In genomic region chr6:142568713-142569357, GRCm38 (mm10) we compare ENCODE assay signal across 23 mouse cellular contexts. TPM values are rescaled to one million over a fixed set of nuclear protein-coding genes. Genes with fewer than 3 reads are reported as not detected.
DNase-seq lines count a peak whose midpoint lies in the region; ATAC-seq and TF ChIP-seq lines count a peak whose summit lies in the region.
"Had no signal": no experiment of that assay in that cellular context is flagged by ENCODE, and none has a peak within 500 bp of the region (broad histone marks: within the 10 kb centered on the region; RNA-seq: fewer than 3 reads in every experiment).

No protein-coding gene starts in this region.

- H3K27me3 ChIP-seq in embryonic facial prominence, embryonic 13.5 days: peaks cover 71% of the 10 kb centered on the region
- H3K27me3 ChIP-seq in embryonic facial prominence, embryonic 10.5 days (replicated peaks; ENCODE audit: low read depth, poor library complexity, severe bottlenecking): peaks cover 75% of the 10 kb centered on the region
- peaks cover 34% of the 10 kb centered on the region for H3K27me3 ChIP-seq in hindbrain, embryonic 11.5 days (ENCODE audit: control insufficient read depth, insufficient read depth, low read length)
- peaks cover 70% of the 10 kb centered on the region for H3K27me3 ChIP-seq in hindbrain, embryonic 13.5 days
- peaks cover 29% of the 10 kb centered on the region for H3K27me3 ChIP-seq in lung, embryonic 14.5 days (ENCODE audit: insufficient read depth, low read length)
- peaks cover 7% of the 10 kb centered on the region for H3K27me3 ChIP-seq in stomach, embryonic 15.5 days (replicated peaks)

- DNase-seq in embryonic facial prominence, embryonic 10.5 days (ENCODE audit: low spot score): no peak
- peak; percentile 15 for DNase-seq in hindbrain, embryonic 11.5 days (ENCODE audit: low spot score)
- DNase-seq in lung, embryonic 14.5 days: no peak
- DNase-seq in lung, postnatal 10 days: no peak
- DNase-seq in ovary, postnatal 36 days (ENCODE audit: low spot score): no peak
- DNase-seq: adrenal gland, adult 8-10 months; cerebellum, adult 9-10 months; forebrain, postnatal 0 days; kidney, postnatal 10 days; layer of hippocampus, adult 9-11 months; lung, adult 2 months; right cerebral cortex, postnatal 14 days; spleen, adult 18-20 months had no signal

- H3K4me2 ChIP-seq in embryonic facial prominence, embryonic 13.5 days: 0 out of 2 replicates have a peak overlapping the region, but pooled peaks have one; percentile 2
- no peak overlapping the region for H3K4me2 ChIP-seq in hindbrain, embryonic 11.5 days (replicated peaks; ENCODE audit: low read depth, low read length)
- no peak overlapping the region for H3K4me2 ChIP-seq in hindbrain, embryonic 13.5 days
- H3K4me2 ChIP-seq in lung, embryonic 14.5 days: peak overlapping the region; percentile 35
- peak overlapping the region; percentile 43 for H3K4me2 ChIP-seq in stomach, embryonic 15.5 days
- H3K4me2 ChIP-seq: liver, embryonic 12.5 days; midbrain, embryonic 12.5 days had no signal

- H3K9ac ChIP-seq in embryonic facial prominence, embryonic 13.5 days: no peak overlapping the region
- H3K9ac ChIP-seq in hindbrain, embryonic 11.5 days (ENCODE audit: low read depth, low read length): no peak overlapping the region
- no peak overlapping the region for H3K9ac ChIP-seq in hindbrain, embryonic 13.5 days
- no peak overlapping the region for H3K9ac ChIP-seq in lung, embryonic 14.5 days
- H3K9ac ChIP-seq in stomach, embryonic 15.5 days: 0 out of 2 replicates have a peak overlapping the region, but pooled peaks have one; percentile 7
- H3K9ac ChIP-seq: forebrain, postnatal 0 days; liver, embryonic 12.5 days; midbrain, embryonic 12.5 days had no signal

- H3K36me3 ChIP-seq in embryonic facial prominence, embryonic 13.5 days: no peaks in the 10 kb centered on the region
- no peaks in the 10 kb centered on the region for H3K36me3 ChIP-seq in embryonic facial prominence, embryonic 10.5 days (replicated peaks)
- no peaks in the 10 kb centered on the region for H3K36me3 ChIP-seq in hindbrain, embryonic 11.5 days (ENCODE audit: control insufficient read depth, insufficient read depth, low read length)
- H3K36me3 ChIP-seq in hindbrain, embryonic 13.5 days: no peaks in the 10 kb centered on the region
- H3K36me3 ChIP-seq in lung, embryonic 14.5 days (ENCODE audit: insufficient read depth): no peaks in the 10 kb centered on the region
- peaks cover 11% of the 10 kb centered on the region for H3K36me3 ChIP-seq in stomach, embryonic 15.5 days
- H3K36me3 ChIP-seq: forebrain, embryonic 10.5 days; limb, embryonic 10.5 days; liver, embryonic 12.5 days; midbrain, embryonic 12.5 days had no signal

- no peak overlapping the region for H3K4me3 ChIP-seq in embryonic facial prominence, embryonic 13.5 days
- no peak overlapping the region for H3K4me3 ChIP-seq in embryonic facial prominence, embryonic 10.5 days
- no peak overlapping the region for H3K4me3 ChIP-seq in hindbrain, embryonic 11.5 days (ENCODE audit: low read depth, low read length)
- H3K4me3 ChIP-seq in hindbrain, embryonic 13.5 days: no peak overlapping the region
- no peak overlapping the region for H3K4me3 ChIP-seq in lung, embryonic 14.5 days (ENCODE audit: low read depth, low read length)
- peak overlapping the region; percentile 30 for H3K4me3 ChIP-seq in stomach, embryonic 15.5 days (replicated peaks)
- H3K4me3 ChIP-seq: forebrain, embryonic 10.5 days; limb, embryonic 10.5 days; liver, embryonic 12.5 days; midbrain, embryonic 12.5 days had no signal

- ATAC-seq in embryonic facial prominence, embryonic 13.5 days (ENCODE audit: insufficient number of reproducible peaks, insufficient read depth, low FRiP score, low TSS enrichment, low read depth): no peak
- no peak for ATAC-seq in hindbrain, embryonic 11.5 days (ENCODE audit: low FRiP score)
- ATAC-seq in hindbrain, embryonic 13.5 days (ENCODE audit: low FRiP score): no peak
- no peak for ATAC-seq in lung, embryonic 14.5 days (ENCODE audit: insufficient read depth)
- no peak for ATAC-seq in stomach, embryonic 15.5 days (ENCODE audit: insufficient read depth, low FRiP score, low read depth)
- ATAC-seq: CD4-positive, CD25-positive, alpha-beta regulatory T cell, adult 4 months; forebrain, postnatal 0 days; hindbrain, embryonic 16.5 days; liver, embryonic 12.5 days; Patski had no signal

- 37% methylated on average over 7 of the region's 7 CpGs for WGBS in embryonic facial prominence, embryonic 13.5 days
- 39% methylated on average over 7 of the region's 7 CpGs for WGBS in embryonic facial prominence, embryonic 10.5 days
- 43% methylated on average over 7 of the region's 7 CpGs for WGBS in hindbrain, embryonic 11.5 days
- WGBS in hindbrain, embryonic 13.5 days: 45% methylated on average over 7 of the region's 7 CpGs
- 44% methylated on average over 7 of the region's 7 CpGs for WGBS in lung, embryonic 14.5 days
- WGBS in stomach, embryonic 15.5 days: 34% methylated on average over 7 of the region's 7 CpGs

- H3K4me1 ChIP-seq in embryonic facial prominence, embryonic 13.5 days: peaks cover 15% of the 10 kb centered on the region
- peaks cover 26% of the 10 kb centered on the region for H3K4me1 ChIP-seq in embryonic facial prominence, embryonic 10.5 days
- peaks cover 3% of the 10 kb centered on the region; the same call in 1 of the 2 replicates for H3K4me1 ChIP-seq in hindbrain, embryonic 11.5 days (replicated peaks; ENCODE audit: control insufficient read depth, insufficient read depth, low read length)
- H3K4me1 ChIP-seq in hindbrain, embryonic 13.5 days (replicated peaks): peaks cover 26% of the 10 kb centered on the region
- H3K4me1 ChIP-seq in lung, embryonic 14.5 days (ENCODE audit: insufficient read depth): peaks cover 9% of the 10 kb centered on the region
- no peaks in the 10 kb centered on the region for H3K4me1 ChIP-seq in stomach, embryonic 15.5 days

- no peak for TF ChIP-seq CTCF in lung, embryonic 14.5 days (IDR thresholded peaks at IDR 0.05; ENCODE audit: low read depth)

- H3K27ac ChIP-seq in embryonic facial prominence, embryonic 13.5 days: no peak overlapping the region
- H3K27ac ChIP-seq in embryonic facial prominence, embryonic 10.5 days (replicated peaks): no peak overlapping the region
- H3K27ac ChIP-seq in hindbrain, embryonic 11.5 days (ENCODE audit: low read depth, low read length): no peak overlapping the region
- H3K27ac ChIP-seq in hindbrain, embryonic 13.5 days: no peak overlapping the region
- no peak overlapping the region for H3K27ac ChIP-seq in lung, embryonic 14.5 days (ENCODE audit: low read depth)
- peak overlapping the region; percentile 57 for H3K27ac ChIP-seq in stomach, embryonic 15.5 days
- H3K27ac ChIP-seq: forebrain, embryonic 10.5 days; limb, embryonic 10.5 days; liver, embryonic 12.5 days; midbrain, embryonic 12.5 days had no signal

- 0 out of 2 replicates have a peak, but pooled peaks cover 2% of the 10 kb centered on the region for H3K9me3 ChIP-seq in embryonic facial prominence, embryonic 13.5 days
- H3K9me3 ChIP-seq in embryonic facial prominence, embryonic 10.5 days: no peaks in the 10 kb centered on the region
- H3K9me3 ChIP-seq in hindbrain, embryonic 11.5 days (ENCODE audit: control insufficient read depth, low read length): no peaks in the 10 kb centered on the region
- no peaks in the 10 kb centered on the region for H3K9me3 ChIP-seq in hindbrain, embryonic 13.5 days
- no peaks in the 10 kb centered on the region for H3K9me3 ChIP-seq in lung, embryonic 14.5 days (ENCODE audit: low read depth, low read length)
- H3K9me3 ChIP-seq in stomach, embryonic 15.5 days: no peaks in the 10 kb centered on the region
- H3K9me3 ChIP-seq: forebrain, embryonic 10.5 days; limb, embryonic 10.5 days; liver, embryonic 12.5 days; midbrain, embryonic 12.5 days had no signal

RNA-seq across cellular contexts. Expression of gene Kcnj8, which starts 2.6 kb away (rescaled TPM):
- 3.9 and 6.7 TPM in 2 replicates for polyA plus RNA-seq in embryonic facial prominence, embryonic 13.5 days (2015; fragmentation: Nextera tagmentation; extraction: Ambion mirVana)
- 0.59 and 1.00 TPM in 2 replicates for polyA plus RNA-seq in embryonic facial prominence, embryonic 10.5 days (2016; fragmentation: Nextera tagmentation; extraction: Ambion mirVana)
- polyA plus RNA-seq in hindbrain, embryonic 11.5 days (2014; fragmentation: Nextera tagmentation; extraction: Ambion mirVana): 4.1 and 4.8 TPM in 2 replicates
- polyA plus RNA-seq in hindbrain, embryonic 13.5 days (2015; fragmentation: Nextera tagmentation; extraction: Ambion mirVana): 10.9 and 12.1 TPM in 2 replicates
- polyA plus RNA-seq in lung, embryonic 14.5 days (2014; fragmentation: Nextera tagmentation; extraction: Ambion mirVana): 13.6 and 16.3 TPM in 2 replicates
- 54.2 and 70.5 TPM in 2 replicates for polyA plus RNA-seq in stomach, embryonic 15.5 days (2015; fragmentation: Nextera tagmentation; extraction: Ambion mirVana)
- polyA plus RNA-seq: CD4-positive, CD25-positive, alpha-beta regulatory T cell, adult 4 months; Patski had no signal

Comparison
In these comparisons a context has a peak if more than half of its experiments do, and no peak if none do; other contexts are left out.
1. H3K4me2 ChIP-seq: peak in embryonic facial prominence, embryonic 13.5 days (single experiment), lung, embryonic 14.5 days (single experiment) and stomach, embryonic 15.5 days (single experiment); none in hindbrain, embryonic 11.5 days (single experiment) and hindbrain, embryonic 13.5 days (single experiment).